Mouse (Mus musculus) E14TG2a.4 (cell line): Measurements from ENCODE around the gene Rpl29.

ENCODE experiments used
- CTCF ChIP-seq: conservative IDR thresholded peaks from 2 replicates; pipeline ENCODE4 v1.5.1; 2014; ENCODE audit warnings: low read length
- NANOG ChIP-seq: IDR thresholded peaks from 2 replicates; pipeline ENCODE4 v1.6.1; 2014; ENCODE audit warnings: borderline replicate concordance, low read length, mixed read lengths
- POU5F1 ChIP-seq: IDR thresholded peaks from 2 replicates; pipeline ENCODE4 v1.6.1; 2014; ENCODE audit warnings: low read length, borderline replicate concordance

GRCm38 (mm10) chr9:106471892-106472291 is 42.6 kb downstream of the Rpl29 start:
- TF ChIP-seq CTCF (no peak), POU5F1 (no peak), NANOG (no peak)
